Mouse (Mus musculus) stomach, postnatal 0 days (tissue): ENCODE data around the gene Hmga1.

Experiments used
- CTCF ChIP-seq: IDR thresholded peaks from 2 replicates; pipeline ENCODE4 v1.5.1; 2016; ENCODE audit warnings: antibody characterized with exemption, low read depth, mild to moderate bottlenecking, moderate library complexity
- EP300 ChIP-seq: optimal IDR thresholded peaks from 2 replicates; pipeline ENCODE3; 2016; ENCODE audit warnings: antibody characterized with exemption

- TF ChIP-seq CTCF (no peak), EP300 (no peak)
Observed at GRCm38 (mm10) chr17:27603522-27604234, 47.4 kb downstream of the Hmga1 start.
